Mouse (Mus musculus) kidney, adult 2 months (tissue): ENCODE measurements around the gene Ubxn11. TPM values are rescaled to one million over a fixed set of nuclear protein-coding genes. Genes with fewer than 3 reads are reported as not detected.
"Not testable (repeated sequence)": the region's sequence is repeated elsewhere in the genome, so short reads cannot be mapped to it uniquely, and the experiment has no call there.

Experiments
- DNase-seq: peaks from one replicate; pipeline ENCODE4 v3.0.0; 2021
- H3K27ac ChIP-seq: fragments of 200-500 bp; 2 replicates; pipeline ENCODE4 v1.5.1; 2012; ENCODE audit warnings: low read depth, low read length, control low read depth, inconsistent platforms; ENCODE audit not compliant: insufficient read depth
- H3K27me3 ChIP-seq: fragments of 200-500 bp; replicated peaks from 2 replicates; pipeline ENCODE4 v1.6.1; 2012; ENCODE audit warnings: mild to moderate bottlenecking, moderate library complexity, low read length, inconsistent platforms; ENCODE audit not compliant: control insufficient read depth, insufficient read depth
- H3K36me3 ChIP-seq: fragments of 200-500 bp; 2 replicates; pipeline ENCODE4 v1.6.1; 2012; ENCODE audit warnings: mild to moderate bottlenecking, moderate library complexity, low read length, inconsistent platforms; ENCODE audit not compliant: control insufficient read depth, insufficient read depth
- H3K4me1 ChIP-seq: fragments of 200-500 bp; 2 replicates; pipeline ENCODE4 v1.6.1; 2011; ENCODE audit warnings: low read length; ENCODE audit not compliant: control insufficient read depth, insufficient read depth
- H3K4me3 ChIP-seq: fragments of 200-500 bp; 2 replicates; pipeline ENCODE4 v1.5.1; 2011; ENCODE audit warnings: mild to moderate bottlenecking, low read depth, low read length, control low read depth; ENCODE audit not compliant: insufficient read depth
- CTCF ChIP-seq: fragments of 200-500 bp; conservative IDR thresholded peaks from 2 replicates; pipeline ENCODE4 v1.5.1; 2011; ENCODE audit warnings: low read depth, mild to moderate bottlenecking, control low read depth, low read length, moderate library complexity, mixed read lengths; ENCODE audit not compliant: insufficient read depth, insufficient read length
- POLR2A ChIP-seq: fragments of 200-500 bp; IDR thresholded peaks from one replicate; pipeline ENCODE4 v1.6.1; 2011; ENCODE audit warnings: low read depth, low read length, control low read depth
- WGBS: fragments of 180-500 bp; shearing (Covaris S2); methylation state at CpG from one replicate; pipeline ENCODE4 v1.1.7; 2018; 5-methylcytosine and 5-hydroxymethylcytosine counted together
- polyA plus RNA-seq: library from polyadenylated mRNA; depleted of rRNA; stranded (reverse); fragments of >200 nt; gene quantifications from 2 replicates; pipeline ENCODE4 v1.2.3, GENCODE M21; 2012

Gene Ubxn11
- polyA plus RNA-seq, 1 experiment = 5.9 TPM

DNA sequence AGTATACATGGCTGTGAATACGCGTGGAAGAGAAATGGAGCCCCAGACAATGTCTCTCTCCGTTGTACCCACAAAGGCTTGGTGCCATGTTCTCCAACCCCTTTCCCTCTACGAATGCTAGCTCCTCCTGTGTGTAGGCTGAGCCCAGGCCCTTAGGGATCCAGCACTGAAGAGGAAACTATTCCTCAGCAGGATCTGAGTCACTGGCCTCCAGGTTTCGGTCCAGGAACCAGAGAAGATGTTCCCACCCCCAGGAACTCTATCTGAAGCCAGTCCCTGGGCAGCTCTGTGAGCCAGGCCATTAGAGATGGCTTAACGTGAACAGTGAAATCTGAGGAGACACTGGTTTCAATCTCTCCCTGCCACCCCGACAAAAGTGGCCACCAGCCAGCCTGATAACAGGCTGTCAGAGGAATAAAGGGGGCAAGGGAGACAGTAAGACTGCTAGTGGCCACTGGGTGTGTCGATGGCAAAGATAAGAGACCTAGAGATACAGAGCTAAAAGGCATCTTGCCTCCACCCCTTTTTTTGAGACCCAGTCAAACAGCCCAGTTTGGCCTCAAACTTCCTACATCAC is 30.2 kb downstream of the Ubxn11 start:
- TF ChIP-seq POLR2A (no peak), CTCF (no peak)
- Histone ChIP-seq H3K4me1 (no peaks in the 10 kb centered on the region; the same call in 1 of the 2 replicates), H3K27ac (no peak overlapping the region), H3K36me3 (no peaks in the 10 kb centered on the region; the same call in 1 of the 2 replicates), H3K27me3 (no peaks in the 10 kb centered on the region), H3K4me3 (no peak overlapping the region)
- DNase-seq = no peak
- 79% methylated on average over 8 of the region's 8 CpGs for WGBS

GRCm38 (mm10) chr4:134136280-134136926 is 34.0 kb downstream of the Ubxn11 start:
- H3K4me3 ChIP-seq = no peak overlapping the region
- no peak for DNase-seq
- H3K27ac ChIP-seq = peak overlapping the region; percentile 30; the same call in 1 of the 2 replicates
- 66% methylated on average over 3 of the region's 3 CpGs for WGBS
- TF ChIP-seq POLR2A (no peak), CTCF (no peak)
- H3K27me3 ChIP-seq = no peaks in the 10 kb centered on the region
- peaks cover 2% of the 10 kb centered on the region for H3K36me3 ChIP-seq
- no peaks in the 10 kb centered on the region for H3K4me1 ChIP-seq

- TF ChIP-seq POLR2A (no peak), CTCF (peak; percentile 8; the same call in 1 of the 2 replicates)
- WGBS = 82% methylated on average over 2 of the region's 2 CpGs
- Histone ChIP-seq H3K36me3 (peaks cover 2% of the 10 kb centered on the region), H3K4me1 (no peaks in the 10 kb centered on the region), H3K27ac (no peak overlapping the region), H3K27me3 (no peaks in the 10 kb centered on the region), H3K4me3 (no peak overlapping the region)
- DNase-seq = no peak
Measured at GRCm38 (mm10) chr4:134138857-134139256, 36.5 kb downstream of the Ubxn11 start.

- DNase-seq, H3K27me3 ChIP-seq, H3K4me1 ChIP-seq, H3K36me3 ChIP-seq, H3K27ac ChIP-seq, H3K4me3 ChIP-seq: not testable (repeated sequence)
- 98% methylated on average over 5 of the region's 5 CpGs for WGBS
Measured at GRCm38 (mm10) chr4:134144297-134144696, 41.9 kb downstream of the Ubxn11 start.

- peaks cover 5% of the 10 kb centered on the region for H3K36me3 ChIP-seq
- TF ChIP-seq CTCF = no peak
- TF ChIP-seq POLR2A = no peak
- no peak for DNase-seq
- no peaks in the 10 kb centered on the region for H3K27me3 ChIP-seq
- H3K4me3 ChIP-seq = no peak overlapping the region
- WGBS = 89% methylated on average over 4 of the region's 4 CpGs
- H3K27ac ChIP-seq = no peak overlapping the region
- peaks cover 10% of the 10 kb centered on the region for H3K4me1 ChIP-seq
Measured at GRCm38 (mm10) chr4:134149389-134149788, 47.0 kb downstream of the Ubxn11 start.

GRCm38 (mm10) chr4:134152112-134152511 is 49.7 kb downstream of the Ubxn11 start:
- 40% methylated on average over 3 of the region's 3 CpGs for WGBS
- Histone ChIP-seq H3K27me3 (no peaks in the 10 kb centered on the region), H3K4me3 (no peak overlapping the region), H3K4me1 (peaks cover 13% of the 10 kb centered on the region), H3K27ac (peak overlapping the region; percentile 76), H3K36me3 (peaks cover 5% of the 10 kb centered on the region)
- TF ChIP-seq CTCF = no peak
- no peak for TF ChIP-seq POLR2A
- peak; percentile 86 for DNase-seq

DNA sequence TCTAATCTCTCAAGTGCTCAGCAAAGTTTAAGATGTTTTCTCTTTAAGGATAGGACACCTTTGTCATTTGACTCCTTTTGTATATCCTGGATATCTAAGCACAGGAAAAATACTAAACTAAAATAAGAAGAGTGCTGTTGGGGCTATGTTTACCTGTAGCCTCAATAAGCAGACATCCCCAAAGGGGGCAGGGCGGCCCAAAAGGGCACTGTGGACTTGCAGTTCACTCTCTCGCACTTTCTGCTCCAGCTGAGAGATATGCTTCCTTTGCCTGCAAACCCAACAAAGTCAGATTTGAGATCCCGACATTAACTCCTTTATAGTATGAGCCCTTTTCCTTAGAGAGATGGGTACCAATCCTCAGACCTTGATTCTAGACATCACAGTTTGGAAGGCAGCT is 51.3 kb downstream of the Ubxn11 start:
- TF ChIP-seq CTCF = no peak
- no peak for TF ChIP-seq POLR2A
- peak; percentile 50 for DNase-seq
- no peaks in the 10 kb centered on the region for H3K27me3 ChIP-seq
- peak overlapping the region; percentile 79 for H3K27ac ChIP-seq
- WGBS = 73% methylated on average over 3 of the region's 3 CpGs
- H3K36me3 ChIP-seq = peaks cover 5% of the 10 kb centered on the region; the same call in 1 of the 2 replicates
- peaks cover 17% of the 10 kb centered on the region for H3K4me1 ChIP-seq
- H3K4me3 ChIP-seq = peak overlapping the region; percentile 8; the same call in 1 of the 2 replicates
